Mouse (Mus musculus) monocyte, adult 2 months (primary cell): ENCODE results near the gene Pamr1.

ENCODE experiments used
- DNase-seq, 2 experiments: peaks; one replicate each; pipeline ENCODE4 v3.0.0; 2022; ENCODE audit warnings: low spot score in 2 of 2, low read depth in 1 of 2

Gene Pamr1

DNA sequence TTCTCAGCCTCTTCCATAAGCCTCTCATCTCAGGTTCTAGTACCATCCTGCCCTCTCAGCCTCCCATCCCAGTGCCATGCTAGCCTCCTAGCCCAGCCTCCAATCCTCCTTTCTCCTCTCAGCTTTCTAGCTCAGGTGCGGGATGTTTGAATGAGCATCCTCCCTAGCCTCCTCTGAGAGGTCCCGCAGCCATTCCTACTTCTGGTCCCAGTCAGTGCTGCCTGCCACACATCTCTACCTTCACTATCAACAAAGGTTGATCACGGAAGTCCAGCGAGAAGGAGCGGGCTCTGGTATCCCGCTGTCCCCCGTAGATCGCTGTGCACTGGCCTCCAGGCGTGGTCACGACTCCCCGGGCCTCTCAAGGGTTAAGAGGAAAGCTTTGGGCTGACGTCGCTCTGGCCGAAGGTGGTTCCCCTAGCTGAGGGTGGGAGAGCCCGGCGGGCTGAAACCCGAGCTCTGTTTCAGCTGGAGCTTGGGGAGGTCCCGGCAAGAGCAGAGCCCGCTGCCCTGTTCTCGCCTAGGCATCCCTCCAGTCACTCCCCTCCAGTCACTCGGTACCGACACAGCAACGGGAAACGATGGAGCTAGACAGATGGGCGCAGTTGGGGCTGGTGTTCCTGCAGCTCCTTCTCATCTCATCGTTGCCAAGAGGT is at the start of gene Pamr1:
Gene Pamr1, plus strand, starts transcription at position 402 of the 656 bp plus-strand sequence.
- no peak for DNase-seq

DNA sequence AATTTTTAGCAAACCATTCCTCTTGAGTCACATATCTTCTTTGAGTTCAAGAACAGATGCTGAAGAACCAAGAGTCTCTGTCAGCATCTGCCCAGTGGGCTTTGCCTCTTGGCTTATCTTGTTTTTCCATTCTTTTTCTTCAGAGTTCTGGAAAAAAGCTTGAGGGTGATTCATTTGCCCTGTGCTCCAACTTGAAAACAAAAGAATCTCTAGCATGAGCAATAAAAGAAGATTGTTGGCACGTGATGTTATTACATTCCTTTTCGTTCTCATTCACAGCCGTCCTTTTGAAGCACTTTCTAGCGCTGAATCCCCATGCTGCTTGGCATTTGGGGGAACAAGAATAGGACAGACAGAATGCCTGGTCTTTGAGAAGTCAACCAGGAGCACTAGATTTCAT is 42.2 kb upstream of the Pamr1 start:
- DNase-seq, result no peak

DNA sequence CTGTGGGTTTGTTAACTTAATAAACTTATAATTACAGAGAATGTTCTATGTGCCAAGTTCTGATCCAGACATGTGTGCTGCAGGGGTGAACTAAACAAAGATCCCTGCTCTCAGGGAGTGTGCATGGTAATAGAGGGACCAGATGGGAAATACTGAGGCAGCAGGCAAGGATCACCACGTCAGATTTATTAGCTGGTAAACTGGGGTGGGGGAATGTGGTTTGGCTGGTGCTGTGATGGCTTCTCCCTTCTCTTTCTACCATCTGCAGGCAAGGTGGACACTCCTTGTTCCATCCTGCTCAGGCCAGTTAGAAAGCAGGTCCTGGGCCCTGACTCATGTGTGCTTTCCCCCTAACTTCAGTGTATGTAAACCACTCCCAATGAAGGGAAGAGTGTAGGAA is 41.7 kb upstream of the Pamr1 start:
- DNase-seq, result no peak

DNA sequence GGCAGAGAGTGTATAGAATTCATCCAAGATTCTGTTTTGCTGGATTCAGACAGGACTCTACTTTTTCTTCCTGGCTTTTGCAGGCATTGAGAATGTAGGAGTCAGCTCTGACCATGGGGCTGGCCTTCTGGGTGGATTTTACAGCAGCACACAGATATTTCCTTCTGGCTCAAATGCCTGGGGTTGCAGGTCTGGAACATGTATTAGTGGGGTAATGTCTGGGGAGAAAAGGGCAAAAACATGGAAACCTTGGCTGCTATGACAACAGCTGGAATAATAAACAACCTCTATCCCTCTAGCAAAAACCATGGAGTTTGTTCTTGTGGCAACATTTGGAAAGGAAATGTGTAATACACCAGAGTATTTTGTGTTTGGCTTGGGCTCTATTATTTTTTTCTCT is 29.9 kb upstream of the Pamr1 start:
- DNase-seq, result no peak

DNA sequence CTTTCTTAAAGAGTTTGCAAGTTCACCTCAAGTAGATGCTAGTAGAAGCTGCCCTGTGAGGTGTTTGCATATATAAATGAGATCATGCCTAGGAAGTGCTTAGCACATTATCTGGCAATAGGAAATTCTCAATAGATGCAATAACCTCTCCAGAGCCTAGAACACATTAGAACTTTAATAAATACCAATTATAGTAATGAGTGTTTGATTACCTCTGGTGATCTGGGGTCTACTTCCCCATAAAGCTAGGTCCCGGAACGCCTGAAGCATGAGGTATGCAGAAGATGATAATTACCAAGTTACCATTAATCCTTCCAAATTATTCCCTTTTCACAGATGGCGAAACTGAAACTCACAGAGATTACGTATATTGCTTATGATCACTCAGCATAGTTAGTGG is 22.2 kb upstream of the Pamr1 start:
- no peak for DNase-seq

DNA sequence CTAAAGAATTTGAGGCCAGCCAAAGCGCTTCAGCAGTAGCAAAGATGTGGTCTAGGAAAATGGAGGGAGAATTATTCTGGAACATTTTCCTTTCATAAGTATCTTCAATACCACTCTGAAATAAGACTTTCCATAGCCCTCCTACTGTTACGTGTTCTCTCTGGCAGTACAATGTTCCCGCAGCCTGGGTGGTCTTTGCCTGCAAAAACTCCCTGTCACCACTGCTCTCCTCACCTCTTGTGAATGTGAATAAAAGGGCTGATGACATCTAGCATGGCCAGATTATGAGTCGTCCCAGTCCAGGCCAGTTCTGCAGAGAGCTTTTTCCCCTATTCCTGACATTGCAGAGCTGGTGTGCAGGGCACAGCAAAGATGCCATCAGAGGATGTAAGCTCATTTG is 16.4 kb upstream of the Pamr1 start:
- no peak for DNase-seq

DNA sequence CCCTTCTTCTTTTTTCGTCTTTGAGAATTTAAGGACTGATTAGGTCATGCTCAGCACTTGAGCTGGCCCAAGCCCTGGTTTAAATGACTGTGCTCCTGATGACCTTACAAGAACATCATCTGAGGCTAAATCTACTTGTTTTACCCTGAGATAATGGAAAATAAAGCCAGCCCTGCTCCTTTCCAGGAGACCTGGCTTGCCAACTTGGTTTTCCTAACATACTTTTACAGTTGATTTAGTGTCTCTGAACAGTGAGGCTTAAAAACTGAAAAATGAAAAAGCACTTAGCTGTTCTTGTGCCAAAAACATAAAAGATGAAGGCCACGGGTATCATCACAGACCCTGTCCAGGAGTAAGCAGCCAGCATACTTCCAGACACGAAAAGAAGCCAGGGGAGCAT is 13.0 kb upstream of the Pamr1 start:
- no peak for DNase-seq

DNA sequence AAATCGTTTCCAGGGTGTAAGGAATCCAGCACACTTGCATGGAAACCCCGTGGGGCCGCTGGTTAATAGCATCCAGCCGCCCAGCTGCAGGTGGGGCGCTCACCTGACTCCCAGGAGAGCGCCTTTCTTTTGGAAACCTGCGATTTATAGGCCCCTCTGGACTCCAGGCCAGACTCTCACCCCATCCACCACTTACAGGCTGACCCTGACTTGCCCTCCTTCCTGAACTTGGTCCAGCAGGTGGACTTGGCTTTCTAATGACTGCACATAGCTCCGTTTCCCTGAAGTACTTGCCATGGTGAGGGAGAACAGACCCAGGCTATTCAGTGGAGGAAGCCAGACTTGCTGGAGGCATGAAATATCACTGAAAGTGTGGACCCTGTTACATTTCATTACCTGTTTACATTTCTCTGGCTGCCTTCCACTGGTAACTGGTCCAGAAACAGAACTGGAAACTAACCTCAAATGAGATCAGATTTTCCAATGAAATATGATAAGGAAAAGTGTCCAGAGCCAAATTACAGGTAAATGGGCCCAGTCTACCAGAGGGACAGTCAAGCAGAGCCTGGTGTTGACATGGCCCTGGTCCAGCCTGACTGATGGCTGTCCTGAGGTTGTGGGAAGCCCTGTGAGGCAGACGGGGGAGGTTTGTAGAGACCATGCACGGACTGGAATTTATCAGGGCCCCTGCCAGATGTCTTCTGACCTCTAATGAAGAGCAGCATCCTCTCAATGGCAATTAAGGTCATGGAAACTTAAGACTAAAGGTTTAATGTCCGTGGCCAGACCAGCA is 9.2 kb upstream of the Pamr1 start:
- DNase-seq, result no peak

DNA sequence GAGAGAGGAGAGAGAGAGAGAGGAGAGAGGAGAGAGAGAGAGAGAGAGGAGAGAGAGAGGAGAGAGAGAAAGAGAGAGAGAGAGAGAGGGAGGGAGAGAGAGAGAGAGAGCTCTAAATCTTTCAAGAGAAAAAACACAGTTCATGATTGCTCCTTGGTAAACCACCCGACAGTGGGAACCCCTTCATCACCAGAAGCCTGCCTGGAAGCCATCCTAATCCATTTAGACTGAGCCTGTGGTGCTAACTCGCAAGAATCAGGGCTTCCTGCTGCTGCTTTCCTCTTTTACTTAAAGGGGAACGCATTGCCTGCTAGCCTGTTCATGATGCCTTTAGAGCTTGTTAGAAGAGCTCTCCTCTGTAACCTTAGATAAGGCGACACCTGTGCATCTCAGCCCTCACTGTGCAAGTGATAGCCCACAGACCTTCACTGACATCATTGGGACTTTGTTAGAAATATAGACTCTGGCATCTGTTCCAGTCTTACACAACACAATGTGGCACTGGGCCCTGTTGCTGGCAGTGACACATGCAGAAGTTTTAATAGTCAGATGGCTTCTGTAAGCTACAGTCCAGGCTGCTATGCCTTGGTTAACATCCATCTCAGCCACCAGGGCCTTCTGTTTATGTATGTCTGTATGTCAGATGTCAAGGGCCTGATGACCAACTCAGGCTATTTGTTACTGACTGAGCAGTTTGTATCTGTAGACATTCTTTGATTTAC is 8.2 kb upstream of the Pamr1 start:
- DNase-seq, result no peak

DNA sequence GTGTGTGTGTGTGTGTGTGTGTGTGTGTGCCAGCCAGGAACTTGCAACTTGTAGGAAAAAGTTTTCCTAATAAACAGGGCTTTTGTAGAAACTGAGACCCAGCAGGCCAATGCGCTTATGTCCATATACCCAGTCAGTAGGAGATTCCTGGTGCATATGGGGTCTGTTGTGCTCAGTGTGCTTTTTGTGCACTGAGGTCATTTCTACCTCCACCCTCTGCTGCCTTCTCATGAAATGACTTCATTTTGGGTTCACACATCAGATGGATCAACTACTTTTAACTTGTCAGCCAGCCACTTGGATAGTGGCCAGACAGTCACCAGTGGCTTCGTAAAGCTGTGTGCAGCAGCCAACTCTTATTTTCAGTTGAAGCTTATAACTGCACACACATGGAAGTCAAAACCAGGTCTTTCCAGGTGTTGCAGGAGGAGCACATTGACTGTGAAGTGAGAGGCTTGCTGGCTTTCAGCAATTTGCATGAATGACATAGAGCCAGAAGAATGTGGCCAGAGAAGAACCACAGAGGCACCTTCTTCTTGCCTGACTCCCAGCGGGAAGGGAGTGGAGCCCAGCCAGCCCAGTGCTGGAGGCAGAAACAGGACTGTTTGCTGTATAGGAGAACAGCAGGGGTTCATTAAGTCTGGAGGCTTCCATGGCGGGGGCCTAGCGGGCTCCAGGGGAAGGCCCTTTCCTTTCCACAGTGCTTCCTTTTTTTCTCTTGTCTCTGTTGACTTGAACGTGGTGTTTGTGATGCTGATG is 5.7 kb upstream of the Pamr1 start:
- no peak for DNase-seq

DNA sequence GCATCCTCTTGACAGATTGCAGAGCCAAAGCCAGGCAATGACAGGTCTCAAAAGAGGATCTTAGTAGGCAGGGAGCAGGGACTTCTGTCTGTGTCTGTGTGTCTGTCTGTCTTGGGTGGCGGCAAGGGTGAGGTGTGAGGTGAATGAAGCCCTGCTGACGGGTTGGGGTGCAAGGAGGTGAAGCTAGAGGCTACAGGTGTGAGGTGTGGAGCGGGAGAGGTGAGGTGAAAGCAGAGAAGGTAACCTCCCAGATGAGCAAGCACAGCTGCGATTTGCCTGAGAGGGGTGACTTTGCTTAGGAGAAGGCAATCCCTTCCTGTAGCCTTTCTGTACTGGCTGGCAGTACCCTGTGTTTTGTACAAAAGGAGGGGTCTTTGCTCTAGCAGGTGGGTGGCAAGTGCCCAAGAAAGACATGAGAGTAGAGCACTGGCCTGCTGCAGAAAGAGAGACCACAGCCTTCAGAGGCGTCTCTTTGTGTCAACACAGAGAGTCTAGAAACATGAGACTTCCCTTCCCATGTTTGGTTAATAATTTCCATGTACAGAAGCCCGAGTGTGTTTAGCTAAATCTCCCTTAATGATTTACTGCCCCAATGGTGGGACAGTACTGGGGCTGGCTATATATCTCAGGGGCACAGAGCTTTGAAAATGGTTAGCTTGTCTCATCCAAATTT is 1.2 kb downstream of the Pamr1 start:
- DNase-seq, result no peak

DNA sequence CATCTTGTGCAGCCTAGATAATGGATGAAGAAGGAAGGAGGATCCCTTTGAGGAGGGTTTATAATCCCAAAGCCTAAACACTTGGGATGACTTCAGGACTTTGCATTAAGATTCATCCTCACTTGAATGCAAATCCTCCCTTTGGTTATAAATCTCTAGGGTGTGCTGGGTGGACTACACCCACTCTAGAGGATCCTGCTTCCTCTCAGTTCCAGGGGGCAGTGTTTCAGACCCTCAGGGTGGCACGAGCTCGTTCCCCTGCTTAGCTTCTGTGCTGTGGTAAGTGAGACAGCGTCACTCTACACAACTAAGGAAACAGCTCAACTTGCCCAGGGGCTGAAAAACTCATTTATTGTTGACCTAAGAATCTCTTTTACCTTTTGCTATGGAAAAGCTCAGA is 1.8 kb downstream of the Pamr1 start:
- DNase-seq, result no peak

DNA sequence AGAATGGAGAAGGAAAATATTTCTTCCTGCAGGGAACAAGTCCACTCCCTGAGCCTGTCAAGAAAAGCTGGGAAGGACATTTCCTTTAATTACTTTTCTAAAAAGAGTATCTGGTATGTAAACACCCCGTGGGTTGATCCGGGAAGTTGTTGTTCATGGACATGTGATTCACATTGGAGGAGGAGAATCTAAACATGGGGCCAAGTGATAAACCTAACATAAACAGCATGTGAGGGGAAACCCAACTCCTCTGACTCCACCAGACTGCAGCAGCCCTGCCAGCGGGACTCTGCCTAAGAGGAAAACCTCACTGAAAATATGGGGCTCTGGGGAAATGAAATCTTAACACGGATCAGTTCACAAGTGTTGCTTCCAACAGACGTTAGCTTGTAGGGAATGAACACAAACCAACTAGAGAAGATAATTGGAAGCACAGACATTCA is 2.3 kb downstream of the Pamr1 start:
- DNase-seq, result no peak

DNA sequence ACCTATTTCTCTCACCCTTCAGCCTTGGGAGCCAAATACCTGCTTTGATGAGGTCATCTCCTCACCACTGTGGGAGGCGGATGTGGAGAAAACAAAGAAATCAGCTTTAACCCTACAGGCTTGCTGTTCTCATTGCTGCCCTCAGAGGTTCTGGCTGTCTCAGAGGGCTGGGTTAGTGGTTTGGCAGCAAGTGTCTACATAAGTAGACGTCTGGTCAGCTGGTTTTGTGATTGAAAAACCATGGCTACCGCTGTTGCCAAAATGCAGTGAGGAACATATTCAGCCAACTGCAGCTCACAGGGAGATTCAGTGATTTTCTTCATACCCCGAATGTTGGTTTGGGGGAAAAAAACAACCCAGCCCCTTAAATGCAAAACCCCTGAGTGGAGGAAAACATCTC is 7.3 kb downstream of the Pamr1 start:
- no peak for DNase-seq

DNA sequence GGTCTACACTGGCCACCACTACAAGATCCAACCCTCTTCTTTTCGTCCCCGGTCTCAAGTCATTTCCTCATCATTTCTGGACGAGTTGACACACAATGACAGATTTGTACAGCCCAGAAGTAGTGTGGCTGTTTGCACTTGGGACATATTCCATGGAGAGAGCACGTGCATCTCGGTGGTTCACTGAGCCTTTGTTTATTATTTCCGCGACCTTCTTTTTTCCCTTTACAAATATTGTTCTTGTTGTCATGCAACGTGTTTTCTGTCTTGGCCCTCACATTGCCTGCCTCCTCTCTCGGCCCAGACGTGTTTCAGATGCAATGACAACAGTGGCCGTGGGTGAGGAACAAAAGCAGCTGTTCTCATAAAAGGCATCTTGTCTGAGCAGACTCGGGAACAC is 9.2 kb downstream of the Pamr1 start:
- no peak for DNase-seq

DNA sequence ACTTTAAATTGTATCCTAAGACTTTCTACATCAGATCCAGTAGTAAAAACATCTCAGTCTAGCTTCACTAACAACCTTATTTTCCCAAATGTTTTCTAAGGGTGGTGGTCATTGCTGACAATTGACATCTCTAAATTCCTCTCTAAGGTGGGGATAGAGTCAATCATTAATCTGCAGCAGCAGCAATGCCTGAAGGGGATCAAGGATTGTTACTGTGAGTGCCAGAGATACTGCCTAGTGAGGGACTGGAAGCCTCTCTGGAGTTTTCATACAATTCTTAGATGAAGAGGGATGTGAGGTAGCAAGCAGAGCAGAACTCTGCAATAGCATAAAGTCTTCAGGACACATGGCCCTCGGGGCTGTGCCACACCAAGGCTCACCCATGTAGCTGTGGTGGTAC is 14.0 kb downstream of the Pamr1 start:
- no peak for DNase-seq

DNA sequence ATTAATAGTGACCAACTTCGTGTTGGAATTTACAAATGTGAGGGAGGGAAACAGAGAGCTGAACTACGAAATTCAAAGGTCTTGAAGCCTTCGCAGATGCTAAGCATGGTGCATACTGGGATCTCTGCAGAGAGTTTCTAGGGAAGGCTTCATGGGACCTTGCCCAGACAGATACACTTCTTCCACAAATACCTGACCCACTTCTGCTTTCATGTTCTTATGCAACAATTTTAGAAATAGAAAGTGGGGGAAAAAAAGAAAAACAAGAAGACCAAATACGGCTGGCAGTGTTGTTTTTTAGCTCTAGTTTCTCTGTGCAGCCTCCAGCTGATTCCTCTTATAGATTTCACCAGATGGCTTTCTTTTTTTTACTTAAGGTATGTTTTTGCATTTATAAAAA is 29.4 kb downstream of the Pamr1 start:
- DNase-seq, result no peak

DNA sequence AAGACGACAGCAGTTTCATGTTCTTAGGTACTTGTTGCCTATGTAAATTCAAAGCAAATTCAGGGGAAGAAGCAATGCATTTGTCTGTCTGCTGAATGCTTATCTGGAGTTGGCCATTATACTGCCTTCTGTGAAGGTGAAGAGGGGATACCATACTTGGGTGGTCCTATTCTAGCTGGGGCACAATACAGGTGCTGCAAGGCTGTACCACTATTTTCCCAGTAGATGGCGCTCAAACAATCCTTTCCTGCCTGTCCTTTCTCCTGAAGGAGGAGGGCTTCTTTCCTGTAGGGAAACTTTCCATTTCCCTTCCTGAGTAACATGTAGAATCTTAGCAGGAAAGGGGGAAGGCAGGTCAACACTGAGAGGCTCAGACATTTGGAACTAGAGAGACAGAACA is 40.2 kb downstream of the Pamr1 start:
- no peak for DNase-seq

DNA sequence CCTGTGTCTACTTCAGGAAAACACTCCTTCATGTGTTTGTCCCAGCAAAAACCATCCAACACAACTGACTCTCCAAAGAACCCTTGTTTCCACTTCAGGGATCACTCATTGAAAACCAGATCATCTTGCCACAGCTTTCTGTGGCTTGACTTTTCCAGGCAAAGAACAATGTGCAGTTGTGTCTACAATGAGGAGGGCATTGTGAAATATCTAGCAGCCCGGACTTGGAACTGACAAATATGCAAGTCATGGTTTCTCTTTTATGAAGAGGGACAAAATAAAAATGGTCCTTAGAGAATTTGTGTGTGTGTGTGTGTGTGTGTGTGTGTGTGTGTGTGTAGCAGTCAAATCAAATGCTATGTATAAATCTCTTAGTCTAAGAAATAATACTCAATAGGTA is 44.7 kb downstream of the Pamr1 start:
- no peak for DNase-seq

DNA sequence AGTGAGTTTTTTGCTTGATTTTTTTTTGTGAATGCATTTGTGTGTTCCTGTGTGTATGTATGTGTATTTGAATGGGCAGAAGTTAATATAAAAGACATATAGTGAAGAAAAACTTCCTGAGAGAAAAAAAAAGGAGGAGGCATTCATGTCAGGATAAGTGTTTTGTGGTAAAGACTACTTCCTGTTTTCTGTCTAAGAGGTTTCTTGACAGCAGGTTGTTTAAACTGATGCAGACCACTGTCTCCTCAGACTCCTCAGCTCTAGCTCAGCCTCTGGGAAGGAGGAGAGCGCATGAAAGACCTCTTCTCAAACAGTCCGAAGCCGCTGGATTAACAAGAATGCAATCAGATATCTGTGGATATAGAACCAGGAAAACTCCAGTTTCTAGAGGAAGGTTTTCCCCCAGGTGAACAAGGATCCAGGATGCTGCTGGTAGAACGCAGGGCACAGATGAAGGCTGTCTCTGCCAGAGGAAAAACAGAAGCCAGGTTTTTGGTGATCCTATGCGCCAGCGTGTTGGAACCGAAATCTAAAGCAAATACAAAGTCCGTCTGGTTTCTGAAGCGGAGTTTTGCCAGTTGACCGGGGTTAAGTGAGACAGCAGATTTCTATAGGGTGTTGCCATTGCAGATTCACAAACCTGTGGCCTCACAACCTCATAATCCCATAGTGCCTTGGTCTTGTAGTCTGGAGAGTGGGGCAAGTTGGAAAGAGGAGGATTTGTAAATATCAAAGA is 45.8 kb downstream of the Pamr1 start:
- DNase-seq, result no peak
